Mouse (Mus musculus): ENCODE data around the gene Art4.

- TF ChIP-seq CTCF (IDR thresholded peaks at IDR 0.05 in 2 of 3, conservative IDR thresholded peaks at IDR 0.05 in 1 of 3; ENCODE audit: control insufficient read depth in 1 of 3, insufficient read depth in 1 of 3, low read depth in 2 of 3, low read length in 3 of 3, poor library complexity in 1 of 3, severe bottlenecking in 1 of 3) (no peak), EP300 (IDR thresholded peaks at IDR 0.05; ENCODE audit: low read depth in 1 of 2, low read length in 2 of 2) (no peak), POLR2A (IDR thresholded peaks at IDR 0.05; ENCODE audit: control insufficient read depth in 1 of 2, insufficient read depth in 1 of 2, low read depth in 1 of 2, low read length in 2 of 2, poor library complexity in 1 of 2) (no peak), CHD1 (IDR thresholded peaks at IDR 0.05; ENCODE audit: low read depth, low read length) (no peak), TAL1 (IDR thresholded peaks at IDR 0.05; ENCODE audit: low read length) (no peak), CHD2 (IDR thresholded peaks at IDR 0.05; ENCODE audit: low read length) (no peak), MYB (IDR thresholded peaks at IDR 0.05; ENCODE audit: low read depth, low read length) (no peak), ZNF384 (IDR thresholded peaks at IDR 0.05; ENCODE audit: low read depth, low read length) (no peak), POLR2AphosphoS2 (IDR thresholded peaks at IDR 0.05; ENCODE audit: low read length) (no peak)
Observed at GRCm38 (mm10) chr6:136811196-136811595, 46.3 kb downstream of the Art4 start.
